Mouse (Mus musculus) embryonic facial prominence, embryonic 14.5 days (tissue): Measurements from ENCODE around the gene Fzd2. TPM values are rescaled to one million over a fixed set of nuclear protein-coding genes. Genes with fewer than 3 reads are reported as not detected.
"Not testable (repeated sequence)": the region's sequence is repeated elsewhere in the genome, so short reads cannot be mapped to it uniquely, and the experiment has no call there.

Experiments used
- ATAC-seq: fragments of 200-750 bp; cut with Nextera tagmentation; 2 replicates; pipeline ENCODE4 v1.8.0; 2017; ENCODE audit warnings: low read depth, moderate number of reproducible peaks, moderate TSS enrichment
- DNase-seq: peaks from one replicate; pipeline ENCODE4 v3.0.0-alpha.2; 2015; ENCODE audit warnings: low spot score
- H3K27ac ChIP-seq: fragments of 300-500 bp; sonication (generic); replicated peaks from 2 replicates; pipeline ENCODE4 v1.5.1; 2014; ENCODE audit warnings: low read depth, mild to moderate bottlenecking, low read length, moderate library complexity
- H3K27me3 ChIP-seq: fragments of 300-500 bp; sonication (generic); replicated peaks from 2 replicates; pipeline ENCODE4 v1.6.1; 2014; ENCODE audit warnings: low read length; ENCODE audit not compliant: control insufficient read depth, insufficient read depth
- H3K36me3 ChIP-seq: fragments of 300-500 bp; sonication (generic); 2 replicates; pipeline ENCODE4 v1.6.1; 2014; ENCODE audit warnings: low read length, mixed read lengths; ENCODE audit not compliant: control insufficient read depth, insufficient read depth
- H3K4me1 ChIP-seq: fragments of 300-500 bp; sonication (generic); 2 replicates; pipeline ENCODE4 v1.6.1; 2014; ENCODE audit warnings: antibody characterized with exemption, low read length; ENCODE audit not compliant: control insufficient read depth, insufficient read depth
- H3K4me2 ChIP-seq: fragments of 300-500 bp; sonication (generic); 2 replicates; pipeline ENCODE4 v1.6.1; 2014; ENCODE audit warnings: low read depth, mild to moderate bottlenecking, low read length, moderate library complexity, mixed read lengths
- H3K4me3 ChIP-seq: fragments of 300-500 bp; sonication (generic); 2 replicates; pipeline ENCODE4 v1.5.1; 2014; ENCODE audit warnings: low read depth, mild to moderate bottlenecking, low read length
- H3K9ac ChIP-seq: fragments of 300-500 bp; sonication (generic); 2 replicates; pipeline ENCODE4 v1.6.1; 2014; ENCODE audit warnings: low read depth, mild to moderate bottlenecking, low read length, moderate library complexity, mixed read lengths
- H3K9me3 ChIP-seq: fragments of 300-500 bp; sonication (generic); 2 replicates; pipeline ENCODE4 v1.6.1; 2016; ENCODE audit warnings: low read length; ENCODE audit not compliant: control insufficient read depth
- WGBS: fragments of 180-500 bp; shearing (Covaris S2); extraction: QIAGEN DNeasy Blood & Tissue Kit; methylation state at CpG from one replicate; pipeline ENCODE4 v1.1.7; 2014; 5-methylcytosine and 5-hydroxymethylcytosine counted together
- polyA plus RNA-seq: library from polyadenylated mRNA; unstranded; fragments of >200 nt; fragmentation: Nextera tagmentation; extraction: Ambion mirVana; gene quantifications from 2 replicates; pipeline ENCODE4 v1.2.1, GENCODE M21; 2014

Gene Fzd2
- 41.7 and 48.9 TPM in 2 replicates for polyA plus RNA-seq

- peak; percentile 100 for DNase-seq
- peak within 1 kb of the TSS; percentile 93 for H3K4me3 ChIP-seq
- H3K4me1 ChIP-seq, result peaks cover 15% of the 10 kb centered on the region
- under 1% methylated on average over 16 of the region's 31 CpGs for whole genome bisulfite sequencing
- H3K27me3 ChIP-seq, result no peaks in the 10 kb centered on the region
- H3K27ac ChIP-seq, result peak within 1 kb of the TSS; percentile 100
- H3K9ac ChIP-seq, result peak within 1 kb of the TSS; percentile 98
- H3K4me2 ChIP-seq, result peak within 1 kb of the TSS; percentile 68
- peaks cover 10% of the 10 kb centered on the region for H3K36me3 ChIP-seq
- H3K9me3 ChIP-seq, result no peaks in the 10 kb centered on the region
- ATAC-seq, result peak; percentile 94
Observed at GRCm38 (mm10) chr11:102604010-102604584, at the start of gene Fzd2. Gene Fzd2 (plus strand): TSS chr11:102604396.

- peak overlapping the region; percentile 96 for H3K9ac ChIP-seq
- ATAC-seq (peak; percentile 42), DNase-seq (no peak)
- peaks cover 14% of the 10 kb centered on the region for H3K4me1 ChIP-seq
- under 1% methylated on average over 31 of the region's 39 CpGs for WGBS
- no peaks in the 10 kb centered on the region for H3K9me3 ChIP-seq
- peak overlapping the region; percentile 96 for H3K27ac ChIP-seq
- H3K4me3 ChIP-seq, result peak overlapping the region; percentile 100
- peak overlapping the region; percentile 86 for H3K4me2 ChIP-seq
- H3K27me3 ChIP-seq, result no peaks in the 10 kb centered on the region
- H3K36me3 ChIP-seq, result 0 out of 2 replicates have a peak, but pooled peaks cover 4% of the 10 kb centered on the region
Observed at GRCm38 (mm10) chr11:102555400-102556030, 48.7 kb upstream of the Fzd2 start.

GRCm38 (mm10) chr11:102556031-102556715 is 48.0 kb upstream of the Fzd2 start, which contains the start of gene Gpatch8:
Gene Gpatch8 (minus strand): TSS chr11:102556392.
- DNase-seq (peak; percentile 99), ATAC-seq (peak; percentile 97)
- Histone ChIP-seq H3K9me3 (no peaks in the 10 kb centered on the region), H3K4me1 (peaks cover 14% of the 10 kb centered on the region), H3K27ac (peak within 1 kb of the TSS; percentile 96), H3K4me3 (peak within 1 kb of the TSS; percentile 100), H3K4me2 (peak within 1 kb of the TSS; percentile 86), H3K9ac (peak within 1 kb of the TSS; percentile 96), H3K27me3 (no peaks in the 10 kb centered on the region), H3K36me3 (0 out of 2 replicates have a peak, but pooled peaks cover 4% of the 10 kb centered on the region)
- under 1% methylated on average over 29 of the region's 55 CpGs for WGBS

GRCm38 (mm10) chr11:102556716-102557074 is 47.5 kb upstream of the Fzd2 start:
- whole genome bisulfite sequencing, result 22% methylated on average over 3 of the region's 3 CpGs
- H3K9ac ChIP-seq, result peak overlapping the region; percentile 96; the same call in 1 of the 2 replicates
- peak overlapping the region; percentile 58 for H3K4me2 ChIP-seq
- ATAC-seq (no peak), DNase-seq (no peak)
- H3K9me3 ChIP-seq, result no peaks in the 10 kb centered on the region
- H3K4me1 ChIP-seq, result peaks cover 14% of the 10 kb centered on the region
- peak overlapping the region; percentile 100 for H3K4me3 ChIP-seq
- H3K27ac ChIP-seq, result peak overlapping the region; percentile 96; the same call in 1 of the 2 replicates
- 0 out of 2 replicates have a peak, but pooled peaks cover 4% of the 10 kb centered on the region for H3K36me3 ChIP-seq
- H3K27me3 ChIP-seq, result no peaks in the 10 kb centered on the region

GRCm38 (mm10) chr11:102557386-102557785 is 46.8 kb upstream of the Fzd2 start:
- Histone ChIP-seq H3K4me1 (peaks cover 14% of the 10 kb centered on the region), H3K27ac (no peak overlapping the region), H3K27me3 (no peaks in the 10 kb centered on the region), H3K9ac (no peak overlapping the region), H3K9me3 (no peaks in the 10 kb centered on the region), H3K4me2 (no peak overlapping the region), H3K4me3 (no peak overlapping the region), H3K36me3 (no peaks in the 10 kb centered on the region)
- ATAC-seq (no peak), DNase-seq (no peak)
- 94% methylated on average over 1 of the region's 1 CpGs for WGBS

- ATAC-seq, result no peak
- H3K27me3 ChIP-seq, result no peaks in the 10 kb centered on the region
- no peak overlapping the region for H3K9ac ChIP-seq
- peaks cover 13% of the 10 kb centered on the region for H3K4me1 ChIP-seq
- DNase-seq, result no peak
- H3K27ac ChIP-seq, result no peak overlapping the region
- no peaks in the 10 kb centered on the region for H3K36me3 ChIP-seq
- H3K9me3 ChIP-seq, result no peaks in the 10 kb centered on the region
- H3K4me2 ChIP-seq, result no peak overlapping the region
- no peak overlapping the region for H3K4me3 ChIP-seq
- 98% methylated on average over 3 of the region's 5 CpGs for WGBS
Observed at GRCm38 (mm10) chr11:102558704-102559103, 45.5 kb upstream of the Fzd2 start.

GRCm38 (mm10) chr11:102564952-102565671 is 39.1 kb upstream of the Fzd2 start:
- H3K36me3 ChIP-seq, H3K27ac ChIP-seq: not testable (repeated sequence)

GRCm38 (mm10) chr11:102565741-102566140 is 38.5 kb upstream of the Fzd2 start:
- no peak overlapping the region for H3K27ac ChIP-seq
- H3K36me3 ChIP-seq, result no peaks in the 10 kb centered on the region
- H3K4me3 ChIP-seq, result no peak overlapping the region
- H3K4me2 ChIP-seq, result no peak overlapping the region
- no peaks in the 10 kb centered on the region for H3K4me1 ChIP-seq
- no peak overlapping the region for H3K9ac ChIP-seq
- H3K9me3 ChIP-seq, result no peaks in the 10 kb centered on the region
- ATAC-seq (no peak), DNase-seq (no peak)
- no peaks in the 10 kb centered on the region for H3K27me3 ChIP-seq

More at GRCm38 (mm10) chr11:102564952-102565671, 39.1 kb upstream of the Fzd2 start:
- not testable (repeated sequence) for H3K9me3 ChIP-seq, H3K27me3 ChIP-seq, ATAC-seq, H3K4me2 ChIP-seq, DNase-seq, H3K4me3 ChIP-seq, H3K9ac ChIP-seq, H3K4me1 ChIP-seq
- WGBS, result 81% methylated on average over 14 of the region's 14 CpGs
